Mouse (Mus musculus) hindlimb bud, embryonic 11.5 days (tissue): Measurements from ENCODE around the gene Stfa2l1.
"Not testable (repeated sequence)": the region's sequence is repeated elsewhere in the genome, so short reads cannot be mapped to it uniquely, and the experiment has no call there.

ENCODE experiments used
- DNase-seq: peaks from one replicate; pipeline ENCODE4 v3.0.0-alpha.2; 2012; ENCODE audit warnings: low read depth, low spot score; ENCODE audit errors: extremely low spot score

The Stfa2l1 gene

DNA sequence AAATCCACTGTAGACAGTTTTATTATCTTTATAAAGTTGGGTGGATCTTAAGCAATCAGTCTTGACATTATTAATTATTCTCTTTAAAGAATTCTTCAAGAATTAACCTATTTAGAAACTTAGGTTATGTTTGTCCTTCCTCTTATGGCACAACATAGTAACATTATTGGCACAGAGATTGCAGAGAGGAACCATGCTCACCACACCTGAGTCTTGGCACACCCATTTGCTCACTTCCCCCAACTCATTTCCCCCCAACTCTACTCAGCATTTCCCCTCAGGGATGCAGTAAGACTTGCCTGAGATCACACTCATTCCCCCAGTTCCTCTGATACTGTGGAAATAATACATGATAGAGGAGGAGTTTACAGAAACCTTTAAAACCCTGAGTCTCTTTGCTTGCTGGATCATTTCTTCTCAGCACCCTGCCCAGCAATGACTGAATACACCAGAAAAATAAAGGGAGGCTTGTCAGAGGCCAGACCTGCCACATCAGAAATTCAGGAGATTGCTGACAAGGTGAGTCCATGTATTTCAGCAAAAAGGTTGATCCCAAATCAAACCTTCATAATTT lies at the start of gene Stfa2l1:
Stfa2l1 (plus strand) TSS at position 410 of the 574 bp plus-strand sequence.
- no peak for DNase-seq

DNA sequence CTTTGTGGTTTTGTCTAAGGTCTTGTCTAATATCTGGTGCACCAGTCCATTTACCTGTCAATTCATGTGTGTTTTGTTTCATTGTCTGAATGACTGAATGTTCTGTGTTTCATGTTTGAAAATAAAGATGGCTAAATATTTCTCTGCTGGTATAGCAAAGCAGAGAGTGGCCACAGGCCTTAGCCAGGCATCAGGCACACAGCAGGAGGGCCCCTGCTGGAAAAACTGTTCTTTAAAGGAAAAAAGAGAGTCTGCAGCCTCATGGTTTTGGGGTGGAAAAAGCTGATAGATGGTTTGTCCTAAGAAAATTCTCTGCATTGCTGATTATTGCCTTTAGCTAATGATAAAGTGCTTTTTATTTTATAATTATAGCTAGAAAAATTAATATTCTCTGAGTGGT lies 45.1 kb upstream of the Stfa2l1 start:
- DNase-seq: not testable (repeated sequence)

DNA sequence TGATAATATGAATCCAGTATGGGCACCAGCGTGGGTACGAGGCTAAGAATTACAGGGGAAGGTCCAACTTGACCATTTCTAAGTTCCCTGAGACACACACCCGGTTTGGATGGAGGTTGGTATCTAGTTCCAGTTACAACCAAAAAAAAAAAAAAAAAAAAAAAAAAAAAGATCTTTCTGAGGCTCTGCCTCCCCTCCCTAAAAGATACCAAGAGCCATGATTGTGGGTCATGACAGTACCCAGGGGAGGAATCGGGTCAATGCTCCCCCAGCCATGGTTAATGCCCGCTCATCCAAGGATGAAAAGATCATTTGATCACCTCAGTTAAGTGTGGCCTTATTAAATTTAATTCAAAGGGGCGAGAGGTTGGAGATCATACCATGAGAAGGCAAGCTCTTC lies 40.9 kb upstream of the Stfa2l1 start:
- DNase-seq: not testable (repeated sequence)

DNA sequence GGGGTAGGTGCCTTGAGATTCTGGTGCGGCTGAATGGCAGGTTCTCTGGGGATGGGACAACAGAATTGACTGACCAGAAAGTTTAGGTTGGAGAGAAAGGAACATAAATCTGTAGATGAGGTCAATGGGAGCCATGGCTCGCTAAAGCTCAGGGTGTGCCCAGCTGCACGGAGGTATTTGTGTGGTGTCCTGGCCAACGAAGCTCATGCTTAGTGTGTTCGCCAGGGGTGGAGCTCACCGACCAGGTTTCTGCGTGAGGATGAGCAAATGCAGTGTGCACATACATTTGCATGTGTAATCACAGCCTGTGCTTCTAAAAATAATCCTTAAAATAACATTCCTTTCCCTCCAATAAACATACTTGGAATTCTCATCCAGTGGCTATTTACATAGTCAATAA lies 28.5 kb upstream of the Stfa2l1 start:
- no peak for DNase-seq

DNA sequence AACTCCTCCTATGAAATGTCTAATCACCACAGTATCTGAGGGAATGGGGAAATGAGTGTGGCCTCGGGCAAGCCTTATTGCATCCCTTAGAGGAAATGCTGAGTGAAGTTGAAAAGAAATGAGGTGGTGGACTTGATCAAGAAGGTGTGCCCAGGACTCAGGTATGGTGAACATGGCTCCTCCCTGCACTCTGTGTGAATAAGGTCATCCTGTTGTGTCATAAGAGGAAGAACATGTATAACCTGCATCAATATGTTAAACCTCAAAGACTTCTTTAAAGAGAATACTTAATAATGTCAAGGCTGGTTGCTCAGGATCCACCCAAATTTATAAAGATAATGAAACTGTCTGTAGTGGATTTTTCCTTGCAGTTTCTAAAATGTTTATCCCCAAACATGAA lies 25.5 kb upstream of the Stfa2l1 start, which contains the start of gene Csta1:
Csta1 (minus strand) TSS at position 101 of the 400 bp plus-strand sequence.
- no peak for DNase-seq

DNA sequence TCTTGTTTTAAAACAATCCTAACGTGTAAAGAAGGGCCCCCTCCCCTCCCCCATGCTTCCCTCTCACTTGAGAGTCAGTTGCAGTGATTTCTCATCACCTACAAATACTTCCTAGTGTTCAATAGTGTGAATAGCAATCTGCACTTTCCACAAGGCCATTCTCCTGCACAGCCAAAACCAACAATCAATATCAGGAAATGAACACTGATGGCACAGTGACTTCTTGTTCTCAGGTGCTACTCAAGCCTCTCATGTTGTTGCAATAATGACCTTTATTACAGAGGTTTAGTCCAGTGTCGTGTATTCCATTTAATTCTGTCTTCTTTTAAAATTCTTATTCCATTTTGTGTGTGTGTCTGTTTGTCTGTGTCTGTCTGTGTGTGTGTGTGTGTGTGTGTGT lies 18.4 kb upstream of the Stfa2l1 start:
- no peak for DNase-seq

DNA sequence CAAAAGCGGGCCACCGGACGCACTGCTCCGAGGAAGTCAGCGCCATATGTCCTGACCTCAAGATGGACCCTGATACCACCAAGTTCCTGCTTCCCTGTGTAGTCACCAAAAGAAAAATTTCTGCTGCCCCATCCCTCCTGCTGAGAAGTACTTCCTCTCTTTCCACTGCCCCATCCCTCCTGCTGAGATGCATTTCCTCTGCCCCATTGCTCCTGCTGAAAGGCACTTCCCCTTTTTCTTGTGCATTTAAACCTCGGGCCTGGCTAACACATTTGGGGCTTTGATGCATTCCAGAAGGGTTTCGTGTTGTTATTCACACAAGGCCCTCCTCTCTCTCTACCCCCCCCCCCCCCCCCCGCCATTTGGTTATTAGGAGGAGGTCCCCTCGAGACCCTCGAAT lies 11.2 kb downstream of the Stfa2l1 start:
- DNase-seq: not testable (repeated sequence)

DNA sequence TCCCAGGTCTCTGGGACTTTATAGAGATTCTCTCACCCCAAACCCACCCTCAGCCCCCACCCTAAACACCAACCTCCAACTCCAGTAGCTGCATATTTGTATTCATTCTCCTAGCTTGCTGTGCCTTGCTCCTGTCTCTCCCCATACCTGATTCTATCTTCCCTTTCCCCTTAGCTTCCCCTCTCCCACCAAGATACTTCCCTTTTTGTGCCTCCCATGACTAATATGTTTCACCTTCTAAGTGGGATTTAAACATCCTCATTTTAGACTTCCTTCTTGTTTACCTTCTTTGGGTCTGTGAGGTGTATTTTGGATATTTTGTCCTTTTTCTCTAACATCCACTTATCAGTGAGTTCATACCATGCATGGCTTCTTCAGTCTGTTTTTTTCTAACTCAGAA lies 19.5 kb downstream of the Stfa2l1 start:
- DNase-seq: no peak

DNA sequence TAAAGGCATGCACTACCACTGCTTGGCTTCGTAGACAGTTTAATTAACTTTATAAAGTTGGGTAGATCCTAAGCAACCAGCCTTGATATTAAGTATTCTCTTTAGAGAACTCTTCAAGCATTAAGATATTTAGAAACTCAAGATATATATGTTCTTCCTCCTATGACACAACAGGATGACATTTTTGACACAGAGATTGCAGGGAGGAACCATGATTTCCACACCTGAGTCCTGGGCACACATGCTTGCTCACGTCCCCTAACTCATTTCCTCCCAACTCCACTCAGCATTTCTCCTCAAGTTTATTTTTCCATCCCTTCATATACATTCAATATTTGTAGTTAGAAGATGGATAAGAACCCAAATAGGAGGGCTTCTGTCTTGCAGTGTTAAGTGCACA lies 23.3 kb downstream of the Stfa2l1 start:
- no peak for DNase-seq

DNA sequence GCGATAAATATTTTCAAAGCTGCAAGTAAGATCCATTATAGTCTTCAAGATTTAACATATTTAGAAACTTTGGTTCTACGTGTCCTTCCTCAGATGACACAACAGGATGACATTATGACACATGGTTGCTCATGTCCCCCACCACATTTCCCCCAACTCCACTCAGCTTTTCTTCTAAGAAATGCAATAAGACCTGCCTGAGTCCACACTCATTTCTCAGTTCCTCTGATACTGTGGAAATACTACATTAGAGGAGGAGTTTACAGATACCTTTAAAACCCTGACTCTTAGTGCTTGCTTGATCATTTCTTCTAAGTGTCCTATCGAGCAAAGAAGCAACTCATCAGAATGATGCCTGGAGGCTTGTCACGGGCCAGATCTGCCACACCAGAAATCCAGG lies 27.3 kb downstream of the Stfa2l1 start, which contains the start of gene Gm5483:
Gm5483 (plus strand) TSS at position 301 of the 400 bp plus-strand sequence.
- DNase-seq: not testable (repeated sequence)

DNA sequence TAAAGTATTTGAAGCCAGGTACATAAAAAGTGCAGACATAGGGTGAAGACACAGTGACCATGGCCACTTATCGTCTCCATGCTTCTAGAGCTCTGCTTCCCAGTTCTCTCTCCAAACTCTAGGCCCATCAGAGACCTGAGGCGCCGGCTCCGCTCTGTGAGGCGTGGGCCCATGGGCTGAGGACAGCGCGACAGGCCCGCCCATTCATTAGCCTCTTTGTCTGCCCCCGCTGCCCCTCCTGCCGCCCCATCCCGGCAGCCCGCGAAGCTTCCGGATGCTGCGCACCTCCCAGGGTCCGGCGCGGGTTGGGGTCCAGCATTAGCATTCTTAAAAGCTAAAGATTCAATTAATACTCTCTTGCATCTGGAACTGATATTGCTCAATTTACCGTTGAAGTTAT lies 42.6 kb downstream of the Stfa2l1 start:
- no peak for DNase-seq

DNA sequence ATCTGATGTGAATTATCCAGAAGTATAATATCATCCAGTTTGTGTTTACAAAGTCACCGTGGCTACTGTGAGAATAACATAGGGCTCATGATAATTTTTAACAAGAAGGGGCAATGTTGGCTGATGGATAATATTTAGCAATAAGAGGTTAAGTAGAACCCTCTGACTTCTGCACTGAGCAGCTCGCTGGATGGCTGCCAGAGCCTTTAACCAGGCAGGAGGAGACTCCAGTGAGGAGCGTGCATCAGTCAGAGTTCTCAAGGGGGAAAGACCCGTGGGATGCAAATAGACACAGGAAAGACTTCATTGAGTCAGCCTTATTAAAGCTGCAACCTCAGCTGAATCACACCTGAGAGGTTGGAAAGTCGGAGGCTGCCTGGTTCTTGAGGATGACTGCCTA lies 47.2 kb downstream of the Stfa2l1 start:
- DNase-seq: no peak

DNA sequence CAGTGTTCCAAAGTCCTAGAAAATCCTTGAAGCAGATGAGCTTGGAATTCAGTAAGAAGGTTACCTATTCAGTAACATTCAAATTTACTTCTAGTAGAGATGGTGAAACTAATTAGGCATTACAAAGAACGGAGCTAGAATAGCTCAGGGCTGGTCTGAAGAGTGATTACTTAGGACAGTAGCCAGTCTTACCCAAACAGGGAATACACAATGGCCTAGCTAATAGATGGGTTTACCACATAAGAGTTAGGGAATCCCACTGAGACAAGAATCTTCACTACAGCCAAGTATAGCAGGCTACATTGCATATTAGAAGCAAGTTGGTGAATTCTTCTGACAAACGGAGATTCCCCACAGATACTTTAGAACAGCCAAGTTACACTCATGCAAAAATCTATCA lies 49.1 kb downstream of the Stfa2l1 start:
- not testable (repeated sequence) for DNase-seq

DNA sequence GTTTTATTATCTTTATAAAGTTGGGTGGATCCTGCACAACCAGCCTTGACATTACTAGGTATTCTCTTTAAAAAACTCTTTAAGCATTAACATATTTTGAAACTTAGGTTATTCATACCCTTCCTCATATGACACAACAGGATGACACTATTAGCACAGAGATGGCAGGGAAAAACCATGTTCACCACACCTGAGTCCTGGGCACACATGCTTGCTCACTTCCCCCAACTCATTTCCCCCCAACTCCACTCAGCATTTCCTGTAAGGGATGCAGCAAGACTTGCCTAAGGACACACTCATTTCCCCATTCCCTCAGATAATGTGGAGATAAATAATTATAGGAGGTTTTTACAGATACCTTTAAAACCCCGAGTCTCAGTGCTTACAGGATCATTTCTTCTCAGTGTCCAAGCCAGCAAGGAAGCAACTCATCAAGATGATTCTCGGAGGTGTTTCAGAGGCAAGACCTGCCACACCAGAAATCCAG lies 53.4 kb downstream of the Stfa2l1 start, which contains the start of gene Gm5416:
Gm5416 (plus strand) TSS at position 437 of the 487 bp plus-strand sequence.
- no peak for DNase-seq
